Mouse (Mus musculus): ENCODE results near the gene Mslnl.

DNA sequence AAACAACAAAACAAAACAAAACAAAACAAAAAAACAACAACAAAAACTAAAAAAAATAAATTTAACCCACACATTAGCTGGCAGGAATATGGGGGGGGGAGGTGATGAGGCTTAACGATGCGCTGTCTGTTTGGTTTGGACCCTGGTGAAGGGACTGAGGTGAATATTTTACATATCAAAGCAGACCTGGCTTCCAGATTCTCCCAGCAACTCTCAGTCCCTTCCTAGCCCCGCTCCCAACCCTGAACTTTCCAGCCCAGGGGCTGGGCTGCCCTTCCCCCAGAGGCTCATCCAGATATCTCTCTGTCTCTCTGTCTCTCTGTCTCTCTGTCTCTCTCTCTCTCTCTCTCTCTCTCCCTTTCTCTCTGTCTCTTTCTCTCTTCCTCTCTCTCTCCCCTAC is 26.7 kb downstream of the Mslnl start:
- TF ChIP-seq CTCF (IDR thresholded peaks at IDR 0.05; ENCODE audit: extremely low read depth, insufficient read depth, low read length) (no peak), POLR2A (IDR thresholded peaks at IDR 0.05; ENCODE audit: extremely low read depth, insufficient read depth, low read length) (no peak)

Data from cortical plate, adult 2 months (tissue).